In the genomic region with DNA sequence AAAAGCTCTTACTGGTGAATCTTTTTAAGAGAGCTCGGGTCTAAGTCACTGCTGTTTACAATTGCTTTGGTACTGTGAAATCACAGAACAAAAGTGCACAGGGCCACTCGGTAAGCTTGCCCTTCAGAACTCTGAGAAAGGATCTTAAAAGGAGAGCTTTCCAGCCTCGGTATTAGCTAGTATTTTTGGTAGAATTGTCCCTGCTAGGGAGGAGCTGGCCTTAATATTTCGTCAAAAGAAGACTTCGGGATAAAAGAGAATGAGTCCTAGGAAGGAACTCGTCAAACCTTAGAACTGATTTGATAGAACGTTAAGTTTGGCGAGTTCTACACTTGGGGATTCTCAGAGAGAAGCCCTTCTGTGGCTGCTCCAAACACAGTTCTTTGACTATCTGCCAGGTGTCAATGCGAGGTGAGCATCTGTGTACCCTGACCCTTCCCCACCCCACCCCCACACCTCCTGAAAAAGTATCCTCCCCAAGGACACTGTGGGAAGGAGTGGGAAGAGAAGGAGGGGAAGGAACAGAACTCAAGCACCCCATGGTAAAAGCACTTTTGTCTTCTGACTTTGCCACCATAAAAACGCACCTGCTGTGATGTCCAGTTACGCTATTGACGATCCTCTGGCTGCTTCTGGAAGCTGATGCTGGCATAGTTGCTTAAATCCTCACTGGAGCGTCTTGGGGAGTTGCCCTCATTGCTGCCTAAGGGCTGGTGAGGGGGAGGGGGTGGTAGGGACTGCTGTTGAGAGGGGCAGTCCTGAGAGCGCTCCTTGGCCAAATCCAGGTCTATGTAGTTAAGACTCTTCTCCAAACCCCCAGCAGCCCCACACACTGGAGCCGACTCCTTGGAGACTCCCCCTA, we compare ENCODE assay signal across 9 mouse cellular contexts. TPM values are rescaled to one million over a fixed set of nuclear protein-coding genes. Genes with fewer than 3 reads are reported as not detected.
DNase-seq lines count a peak whose midpoint lies in the region; ATAC-seq and TF ChIP-seq lines count a peak whose summit lies in the region.
"Had no signal": no experiment of that assay in that cellular context is flagged by ENCODE, and none has a peak within 500 bp of the region (broad histone marks: within the 10 kb centered on the region; RNA-seq: fewer than 3 reads in every experiment).

No protein-coding gene starts in this region.

- peak overlapping the region; percentile 51 for H3K9ac ChIP-seq in kidney, embryonic 14.5 days (ENCODE audit: low read depth, low read length)

- H3K9me3 ChIP-seq in kidney, embryonic 14.5 days (ENCODE audit: control insufficient read depth, low read length): no peaks in the 10 kb centered on the region

- no peak for TF ChIP-seq POLR2A in olfactory bulb, adult 2 months (IDR thresholded peaks at IDR 0.05; ENCODE audit: insufficient read depth, low read depth, low read length)

- TF ChIP-seq CTCF in olfactory bulb, adult 2 months (IDR thresholded peaks at IDR 0.05; ENCODE audit: insufficient read depth, low read depth, low read length): no peak

- H3K36me3 ChIP-seq in kidney, embryonic 14.5 days (ENCODE audit: control insufficient read depth, insufficient read depth, low read length): peaks cover 10% of the 10 kb centered on the region; the same call in 1 of the 2 replicates

- H3K27me3 ChIP-seq in kidney, embryonic 14.5 days (ENCODE audit: control insufficient read depth, insufficient read depth, low read length): no peaks in the 10 kb centered on the region

- ATAC-seq in kidney, embryonic 14.5 days (ENCODE audit: low FRiP score, low TSS enrichment): no peak

- 28% methylated on average over 15 of the region's 15 CpGs for WGBS in kidney, embryonic 14.5 days
- WGBS in olfactory bulb, adult 2 months: 7% methylated on average over 15 of the region's 15 CpGs

- peaks cover 24% of the 10 kb centered on the region for H3K4me1 ChIP-seq in kidney, embryonic 14.5 days (ENCODE audit: control insufficient read depth, insufficient read depth, low read length)
- H3K4me1 ChIP-seq in olfactory bulb, adult 2 months (ENCODE audit: control insufficient read depth, insufficient read depth, low read length): peaks cover 32% of the 10 kb centered on the region

- H3K4me3 ChIP-seq in kidney, embryonic 14.5 days (ENCODE audit: low read length): peak overlapping the region; percentile 35
- peak overlapping the region; percentile 78 for H3K4me3 ChIP-seq in olfactory bulb, adult 2 months (ENCODE audit: insufficient read depth, low read depth, low read length)

- no peak overlapping the region for H3K27ac ChIP-seq in kidney, embryonic 14.5 days (ENCODE audit: low read depth, low read length)
- H3K27ac ChIP-seq in olfactory bulb, adult 2 months (ENCODE audit: insufficient read depth, low read depth, low read length): peak overlapping the region; percentile 73

- H3K4me2 ChIP-seq in kidney, embryonic 14.5 days (replicated peaks; ENCODE audit: low read depth, low read length): peak overlapping the region; percentile 56

- DNase-seq in kidney, adult 8-10 months: no peak
- DNase-seq in cerebellum, postnatal 10 days: peak; percentile 54 to 55
- peak; percentile 29 for DNase-seq in gastrocnemius, postnatal 25 days
- peak; percentile 14 to 20 for DNase-seq in kidney, postnatal 4 days
- no peak for DNase-seq in left cerebral cortex, adult 8-10 months (ENCODE audit: low spot score in 2 of 2)
- DNase-seq in thymus, postnatal 36 days: no peak

RNA-seq across cellular contexts. Expression of a gene that starts 4.8 kb away (rescaled TPM):
- polyA plus RNA-seq in kidney, embryonic 14.5 days (2014; fragmentation: Nextera tagmentation; extraction: Ambion mirVana): 1.9 and 3.8 TPM in 2 replicates
- 10 to 100 TPM; 55.0 to 69.2 TPM for total RNA-seq in gastrocnemius, postnatal 25 days (2021)
- not detected in 2 replicates for polyA plus RNA-seq in olfactory bulb, adult 2 months (2012; ENCODE audit: insufficient read depth, insufficient read length, low replicate concordance, missing spikeins)
- total RNA-seq in left cerebral cortex, adult 8-10 months (2022): 10 to 100 TPM; 14.2 to 15.8 (median 14.9) TPM

RNA-seq across cellular contexts. Expression of a gene that starts 29.8 kb away (rescaled TPM):
- polyA plus RNA-seq in kidney, embryonic 14.5 days (2014; fragmentation: Nextera tagmentation; extraction: Ambion mirVana): 6.7 and 7.0 TPM in 2 replicates
- total RNA-seq in gastrocnemius, postnatal 25 days (2021): 1 to 10 TPM; 6.5 to 7.7 TPM
- not detected in 2 replicates for polyA plus RNA-seq in olfactory bulb, adult 2 months (2012; ENCODE audit: insufficient read depth, insufficient read length, low replicate concordance, missing spikeins)
- total RNA-seq in left cerebral cortex, adult 8-10 months (2022): 10 to 100 TPM in 1 of 4 experiments, 1 to 10 TPM in 3; 8.5 to 10.5 (median 9.4) TPM

RNA-seq across cellular contexts. Expression of a gene that starts 53.5 kb away (rescaled TPM):
- polyA plus RNA-seq in kidney, embryonic 14.5 days (2014; fragmentation: Nextera tagmentation; extraction: Ambion mirVana): 7.7 and 12.5 TPM in 2 replicates
- not detected for total RNA-seq in gastrocnemius, postnatal 25 days (2021)
- not detected in 2 replicates for polyA plus RNA-seq in olfactory bulb, adult 2 months (2012; ENCODE audit: insufficient read depth, insufficient read length, low replicate concordance, missing spikeins)
- total RNA-seq in left cerebral cortex, adult 8-10 months (2022): not detected
- total RNA-seq: hematopoietic stem cell, adult 5-6 weeks had no signal

Comparison
In these comparisons a context has a peak if more than half of its experiments do, and no peak if none do; other contexts are left out.
1. DNase-seq: peak in cerebellum, postnatal 10 days (2 of 2), gastrocnemius, postnatal 25 days (single experiment) and kidney, postnatal 4 days (2 of 2); none in kidney, adult 8-10 months (0 of 2), left cerebral cortex, adult 8-10 months (0 of 2) and thymus, postnatal 36 days (0 of 2).